Mouse (Mus musculus) neural tube, embryonic 13.5 days (tissue): ENCODE results near the gene Elovl6. TPM values are rescaled to one million over a fixed set of nuclear protein-coding genes. Genes with fewer than 3 reads are reported as not detected.
A peak's percentile ranks its signal among the peaks of the same experiment; 100 is the strongest.

Source experiments
- ATAC-seq: fragments of 200-750 bp; cut with Nextera tagmentation; 2 replicates; pipeline ENCODE4 v1.8.0; 2017; ENCODE audit warnings: low read depth, mild to moderate bottlenecking, moderate TSS enrichment, moderate library complexity
- H3K27ac ChIP-seq: fragments of 300-500 bp; sonication (generic); replicated peaks from 2 replicates; pipeline ENCODE4 v1.5.1; 2015; ENCODE audit warnings: moderate library complexity, mild to moderate bottlenecking, inconsistent platforms
- H3K27me3 ChIP-seq: fragments of 300-500 bp; sonication (generic); 2 replicates; pipeline ENCODE4 v1.6.1; 2015; ENCODE audit warnings: mild to moderate bottlenecking, inconsistent platforms
- H3K36me3 ChIP-seq: fragments of 300-500 bp; sonication (generic); 2 replicates; pipeline ENCODE4 v1.6.1; 2015; ENCODE audit warnings: mild to moderate bottlenecking, inconsistent platforms
- H3K4me1 ChIP-seq: fragments of 300-500 bp; sonication (generic); replicated peaks from 2 replicates; pipeline ENCODE4 v1.6.1; 2015; ENCODE audit warnings: inconsistent platforms
- H3K4me2 ChIP-seq: fragments of 300-500 bp; sonication (generic); 2 replicates; pipeline ENCODE4 v1.6.1; 2015; ENCODE audit warnings: inconsistent platforms, mild to moderate bottlenecking, moderate library complexity
- H3K4me3 ChIP-seq: fragments of 300-500 bp; sonication (generic); 2 replicates; pipeline ENCODE4 v1.5.1; 2015; ENCODE audit warnings: mild to moderate bottlenecking, inconsistent platforms
- H3K9ac ChIP-seq: fragments of 300-500 bp; sonication (generic); 2 replicates; pipeline ENCODE4 v1.6.1; 2015; ENCODE audit warnings: moderate library complexity, mild to moderate bottlenecking, inconsistent platforms
- H3K9me3 ChIP-seq: fragments of 300-500 bp; sonication (generic); 2 replicates; pipeline ENCODE4 v1.6.1; 2016; ENCODE audit warnings: inconsistent platforms
- WGBS: fragments of 180-500 bp; shearing (Covaris S2); methylation state at CpG from one replicate; pipeline ENCODE4 v1.1.7; 2015; 5-methylcytosine and 5-hydroxymethylcytosine counted together
- polyA plus RNA-seq: library from polyadenylated mRNA; unstranded; fragments of >200 nt; fragmentation: Nextera tagmentation; extraction: Ambion mirVana; gene quantifications from 2 replicates; pipeline ENCODE4 v1.2.1, GENCODE M21; 2015

Gene Elovl6
- polyA plus RNA-seq, 1 experiment from 2014 or later = 30.8 TPM

DNA sequence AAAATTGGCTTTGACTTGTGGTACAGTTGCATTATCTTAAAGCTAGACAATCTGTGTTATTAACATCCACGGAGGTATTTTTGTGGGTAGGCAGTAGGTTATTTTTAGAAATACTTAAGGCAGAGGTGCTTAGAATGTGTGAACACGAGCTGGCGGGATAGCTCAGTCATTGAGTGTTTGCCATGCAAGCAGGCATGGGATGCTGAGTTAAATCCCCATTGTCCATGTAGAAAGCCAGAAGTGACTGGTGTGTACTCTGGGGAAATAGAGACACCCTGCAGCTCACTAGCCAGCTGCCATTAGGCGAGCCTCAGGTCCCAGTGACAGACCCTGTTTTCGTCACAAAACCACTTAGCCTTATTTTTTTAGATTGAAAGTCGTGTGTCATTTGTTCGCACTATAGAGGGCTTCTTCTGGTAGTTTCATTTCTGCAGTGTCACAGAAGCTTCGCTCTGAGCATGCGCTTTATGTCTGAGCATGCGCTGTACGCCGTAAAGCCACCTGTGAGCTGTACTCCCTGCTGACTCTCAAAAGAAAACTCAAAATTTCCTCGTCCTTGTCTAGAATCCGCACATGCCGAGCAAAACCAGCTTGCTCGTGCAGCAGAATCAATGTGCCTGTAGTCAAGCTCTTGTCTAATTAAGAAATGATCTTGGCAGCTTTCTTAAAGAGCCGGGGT lies 58.5 kb downstream of the Elovl6 start:
- 82% methylated on average over 17 of the region's 17 CpGs for WGBS
- H3K27me3 ChIP-seq = no peaks in the 10 kb centered on the region
- ATAC-seq = no peak
- no peaks in the 10 kb centered on the region; the same call in 1 of the 2 replicates for H3K36me3 ChIP-seq
- H3K9ac ChIP-seq = no peak overlapping the region
- H3K9me3 ChIP-seq = no peaks in the 10 kb centered on the region
- no peak overlapping the region for H3K27ac ChIP-seq
- H3K4me1 ChIP-seq = no peaks in the 10 kb centered on the region
- H3K4me2 ChIP-seq = no peak overlapping the region
- H3K4me3 ChIP-seq = no peak overlapping the region

DNA sequence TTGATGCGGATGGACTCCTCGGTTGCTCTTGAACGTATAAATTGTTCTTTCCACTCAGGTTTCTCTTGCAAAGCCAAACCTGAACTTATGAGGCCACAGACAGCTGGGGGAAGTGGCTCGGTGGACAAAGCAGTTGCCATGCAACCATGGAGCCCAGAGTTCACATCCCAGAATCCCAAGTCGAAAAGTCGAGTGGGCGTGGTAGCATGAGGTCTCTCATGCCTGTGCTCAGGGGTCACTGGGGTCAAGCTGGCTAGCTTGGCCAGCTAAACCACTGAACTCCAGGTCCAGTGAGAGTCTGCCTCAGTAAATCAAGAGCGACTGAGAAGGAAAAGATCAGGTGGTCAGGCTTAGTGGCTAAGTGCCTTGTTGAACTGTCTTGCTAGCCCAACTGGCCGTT lies 59.1 kb downstream of the Elovl6 start:
- Histone ChIP-seq H3K27me3 (no peaks in the 10 kb centered on the region), H3K9ac (no peak overlapping the region), H3K27ac (no peak overlapping the region), H3K36me3 (no peaks in the 10 kb centered on the region; the same call in 1 of the 2 replicates), H3K4me3 (no peak overlapping the region), H3K4me2 (no peak overlapping the region), H3K4me1 (no peaks in the 10 kb centered on the region), H3K9me3 (no peaks in the 10 kb centered on the region)
- ATAC-seq = no peak
- WGBS = 80% methylated on average over 9 of the region's 9 CpGs

DNA sequence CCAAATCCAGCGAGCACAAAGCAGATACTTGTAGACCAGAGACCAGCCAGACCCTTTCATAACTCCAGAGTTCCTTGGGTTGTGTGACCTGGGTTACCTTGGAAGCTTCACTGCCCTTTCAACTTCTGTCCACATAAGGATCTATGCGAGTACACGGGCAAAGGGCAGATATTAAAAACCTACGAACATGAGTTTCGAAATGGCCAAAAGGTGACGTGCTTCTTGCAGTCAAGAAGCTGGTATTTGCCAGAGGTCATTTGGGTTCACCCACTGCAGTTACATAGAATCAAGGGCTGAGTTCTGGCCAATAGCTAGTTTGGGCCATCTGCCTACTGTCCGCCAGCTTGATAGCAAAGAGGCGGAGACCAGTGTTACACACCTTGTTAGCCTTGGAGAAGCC lies 59.6 kb downstream of the Elovl6 start:
- Histone ChIP-seq H3K4me3 (no peak overlapping the region), H3K27me3 (no peaks in the 10 kb centered on the region), H3K27ac (no peak overlapping the region), H3K9ac (no peak overlapping the region), H3K4me2 (no peak overlapping the region), H3K36me3 (no peaks in the 10 kb centered on the region), H3K4me1 (no peaks in the 10 kb centered on the region), H3K9me3 (no peaks in the 10 kb centered on the region)
- 93% methylated on average over 8 of the region's 8 CpGs for WGBS
- no peak for ATAC-seq

DNA sequence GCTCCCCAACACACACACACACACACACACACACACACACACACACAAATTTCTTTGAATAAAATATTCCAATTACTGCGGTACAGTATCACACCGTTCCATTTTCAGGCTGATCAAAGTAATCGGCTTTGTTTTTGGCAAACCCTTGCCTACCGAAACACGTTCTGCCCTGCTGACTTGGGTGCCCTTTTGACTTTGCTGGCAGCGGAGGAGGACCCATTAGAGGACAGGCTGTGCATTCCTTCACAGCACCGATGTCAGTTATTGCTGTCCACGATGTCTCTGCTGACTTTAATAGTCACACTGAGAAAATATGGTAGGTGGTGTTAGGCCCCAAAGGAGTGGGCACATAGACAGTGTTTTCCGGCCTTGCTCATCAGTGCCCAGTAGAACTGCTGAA lies 60.8 kb downstream of the Elovl6 start:
- no peaks in the 10 kb centered on the region for H3K36me3 ChIP-seq
- H3K4me2 ChIP-seq = no peak overlapping the region
- ATAC-seq = no peak
- no peaks in the 10 kb centered on the region for H3K27me3 ChIP-seq
- H3K9me3 ChIP-seq = no peaks in the 10 kb centered on the region
- 88% methylated on average over 9 of the region's 9 CpGs for WGBS
- H3K27ac ChIP-seq = no peak overlapping the region
- H3K9ac ChIP-seq = no peak overlapping the region
- no peak overlapping the region for H3K4me3 ChIP-seq
- H3K4me1 ChIP-seq = no peaks in the 10 kb centered on the region

- H3K4me1 ChIP-seq = no peaks in the 10 kb centered on the region
- H3K27ac ChIP-seq = no peak overlapping the region
- H3K9ac ChIP-seq = no peak overlapping the region
- no peaks in the 10 kb centered on the region for H3K9me3 ChIP-seq
- 93% methylated on average over 3 of the region's 3 CpGs for WGBS
- H3K36me3 ChIP-seq = no peaks in the 10 kb centered on the region
- no peak overlapping the region for H3K4me2 ChIP-seq
- no peak overlapping the region for H3K4me3 ChIP-seq
- no peak for ATAC-seq
- H3K27me3 ChIP-seq = no peaks in the 10 kb centered on the region
These were observed 61.6 kb downstream of the Elovl6 start for GRCm38 (mm10) chr3:129593735-129594134.

GRCm38 (mm10) chr3:129596098-129596497 lies 63.9 kb downstream of the Elovl6 start:
- no peak for ATAC-seq
- Histone ChIP-seq H3K9me3 (no peaks in the 10 kb centered on the region), H3K9ac (no peak overlapping the region), H3K4me3 (no peak overlapping the region), H3K4me2 (no peak overlapping the region), H3K4me1 (no peaks in the 10 kb centered on the region), H3K27me3 (no peaks in the 10 kb centered on the region), H3K27ac (no peak overlapping the region; the same call in 1 of the 2 replicates), H3K36me3 (no peaks in the 10 kb centered on the region)
- 97% methylated on average over 6 of the region's 6 CpGs for WGBS

- no peaks in the 10 kb centered on the region for H3K27me3 ChIP-seq
- H3K36me3 ChIP-seq = 0 out of 2 replicates have a peak, but pooled peaks cover under 1% of the 10 kb centered on the region
- 87% methylated on average over 9 of the region's 9 CpGs for WGBS
- H3K9me3 ChIP-seq = no peaks in the 10 kb centered on the region
- H3K4me2 ChIP-seq = no peak overlapping the region
- H3K4me1 ChIP-seq = peaks cover 11% of the 10 kb centered on the region
- no peak overlapping the region for H3K4me3 ChIP-seq
- no peak for ATAC-seq
- H3K9ac ChIP-seq = no peak overlapping the region
- no peak overlapping the region for H3K27ac ChIP-seq
These were observed 70.1 kb downstream of the Elovl6 start for GRCm38 (mm10) chr3:129602289-129602688.

DNA sequence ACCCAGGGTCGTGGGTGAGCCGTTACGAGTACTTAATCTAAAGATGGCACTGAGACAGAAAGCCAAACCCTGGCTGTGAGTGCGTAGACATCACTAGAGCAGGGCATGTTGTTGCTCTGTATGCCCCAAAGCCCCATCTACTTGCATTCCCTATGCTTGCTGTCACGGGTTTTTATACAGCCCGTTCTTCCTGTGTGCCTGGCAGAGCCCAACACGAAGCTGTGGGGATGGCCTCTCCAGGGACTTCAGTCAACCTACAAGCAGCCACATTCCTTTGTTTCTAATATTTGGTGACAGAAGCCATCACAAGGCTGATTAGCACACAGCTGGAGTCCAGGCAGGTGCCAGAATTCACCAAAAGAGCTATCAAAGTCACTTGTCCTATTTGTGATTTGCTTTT lies 73.3 kb downstream of the Elovl6 start:
- no peak overlapping the region for H3K4me3 ChIP-seq
- no peak overlapping the region for H3K4me2 ChIP-seq
- H3K4me1 ChIP-seq = peaks cover 11% of the 10 kb centered on the region
- H3K9me3 ChIP-seq = no peaks in the 10 kb centered on the region
- 61% methylated on average over 7 of the region's 7 CpGs for WGBS
- H3K27ac ChIP-seq = peak overlapping the region; percentile 4; the same call in 1 of the 2 replicates
- no peaks in the 10 kb centered on the region for H3K27me3 ChIP-seq
- ATAC-seq = peak; percentile 78
- H3K9ac ChIP-seq = no peak overlapping the region
- H3K36me3 ChIP-seq = peaks cover 15% of the 10 kb centered on the region

DNA sequence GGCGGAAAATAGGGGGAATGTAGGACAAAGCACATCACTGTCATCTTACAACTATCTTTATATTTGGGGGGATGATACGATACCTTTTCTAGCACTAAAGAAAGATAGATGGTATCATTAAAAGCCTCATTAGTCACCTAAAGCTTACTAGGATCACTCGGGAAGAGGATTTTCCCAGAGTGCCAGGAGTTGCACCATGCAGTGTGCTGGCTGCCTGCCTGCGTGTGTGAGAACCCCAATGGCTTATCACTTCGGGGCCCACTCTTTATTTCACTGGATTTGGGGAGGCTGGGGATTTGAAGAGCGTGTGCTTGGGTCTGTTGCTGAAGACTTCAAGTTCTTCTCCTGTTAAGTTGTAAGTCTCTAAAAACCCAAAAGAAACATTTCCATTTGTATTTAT lies 73.8 kb downstream of the Elovl6 start:
- Histone ChIP-seq H3K27ac (0 out of 2 replicates have a peak overlapping the region, but pooled peaks have one; percentile 4), H3K4me3 (no peak overlapping the region), H3K4me1 (peaks cover 11% of the 10 kb centered on the region), H3K9me3 (no peaks in the 10 kb centered on the region), H3K36me3 (peaks cover 19% of the 10 kb centered on the region), H3K27me3 (no peaks in the 10 kb centered on the region), H3K4me2 (no peak overlapping the region), H3K9ac (no peak overlapping the region)
- peak; percentile 63 for ATAC-seq
- 46% methylated on average over 6 of the region's 6 CpGs for WGBS

GRCm38 (mm10) chr3:129611626-129612025 lies 79.5 kb downstream of the Elovl6 start:
- H3K27ac ChIP-seq = no peak overlapping the region
- H3K4me1 ChIP-seq = peaks cover 12% of the 10 kb centered on the region
- H3K4me3 ChIP-seq = no peak overlapping the region
- no peak overlapping the region for H3K9ac ChIP-seq
- no peaks in the 10 kb centered on the region for H3K9me3 ChIP-seq
- peaks cover 21% of the 10 kb centered on the region for H3K36me3 ChIP-seq
- H3K27me3 ChIP-seq = no peaks in the 10 kb centered on the region
- ATAC-seq = no peak
- no peak overlapping the region for H3K4me2 ChIP-seq
- WGBS = 86% methylated on average over 8 of the region's 8 CpGs

DNA sequence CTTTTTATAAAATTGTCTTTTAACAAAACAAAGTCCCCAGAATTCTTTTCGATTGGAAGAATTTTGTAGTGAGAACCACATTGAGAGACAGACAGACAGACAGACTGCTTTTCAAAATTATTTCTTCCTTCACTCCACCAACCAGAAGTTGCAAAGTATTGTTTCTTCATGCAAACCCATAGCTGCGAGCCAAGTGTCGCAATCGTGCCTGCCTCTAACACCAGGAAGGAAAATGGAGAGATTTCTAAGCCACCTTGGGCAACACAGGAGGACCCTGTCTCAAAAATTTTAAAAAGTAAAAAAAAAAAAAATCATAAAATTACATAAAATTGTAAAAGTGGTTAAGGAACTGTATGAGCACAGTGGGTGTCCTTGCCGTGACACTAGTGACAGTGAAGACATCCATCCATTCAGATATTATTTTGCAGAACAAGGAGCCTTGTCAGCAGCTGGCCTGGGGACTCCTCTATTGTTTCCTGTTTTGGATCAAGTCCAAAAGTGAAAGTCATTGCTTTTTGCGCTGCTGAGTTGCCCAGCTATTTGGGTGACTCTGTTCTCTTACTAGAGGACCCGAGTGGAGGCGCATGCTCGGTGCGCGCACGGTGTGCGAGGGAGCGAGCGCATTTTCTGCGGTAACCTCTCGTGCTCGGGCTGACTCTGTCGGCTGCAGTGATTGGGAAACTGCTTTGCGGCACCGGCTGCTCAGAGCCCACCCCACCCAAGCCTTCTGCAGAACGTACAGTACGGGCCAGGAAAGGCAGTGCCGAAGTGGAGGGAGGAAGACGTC lies 80.3 kb downstream of the Elovl6 start:
- H3K27ac ChIP-seq = no peak overlapping the region
- no peak overlapping the region for H3K9ac ChIP-seq
- 83% methylated on average over 25 of the region's 25 CpGs for WGBS
- peaks cover 18% of the 10 kb centered on the region for H3K36me3 ChIP-seq
- peak; percentile 52 for ATAC-seq
- no peaks in the 10 kb centered on the region for H3K9me3 ChIP-seq
- H3K27me3 ChIP-seq = no peaks in the 10 kb centered on the region
- H3K4me2 ChIP-seq = 0 out of 2 replicates have a peak overlapping the region, but pooled peaks have one; percentile 2
- peaks cover 12% of the 10 kb centered on the region for H3K4me1 ChIP-seq
- H3K4me3 ChIP-seq = no peak overlapping the region

DNA sequence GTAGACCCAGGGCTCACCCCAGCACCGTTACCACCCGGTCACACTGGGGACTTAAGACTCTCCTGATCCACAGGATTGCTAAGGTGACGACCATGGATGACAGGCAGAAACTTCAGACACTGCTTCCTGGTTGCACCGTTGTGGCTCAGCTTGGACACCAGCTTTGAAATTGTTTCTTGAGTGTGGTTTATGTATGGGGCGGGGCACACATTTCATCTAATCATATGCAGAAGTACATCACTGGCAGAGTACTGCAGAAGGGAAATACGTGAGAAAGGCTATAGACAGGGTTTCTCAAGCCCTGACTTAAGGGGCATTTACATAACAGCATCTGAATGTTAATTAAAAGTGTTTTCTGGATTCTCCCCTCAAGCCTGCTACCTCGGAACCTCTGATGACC lies 81.6 kb downstream of the Elovl6 start:
- Histone ChIP-seq H3K9me3 (no peaks in the 10 kb centered on the region), H3K36me3 (peaks cover 12% of the 10 kb centered on the region), H3K27ac (no peak overlapping the region), H3K4me1 (peaks cover 12% of the 10 kb centered on the region), H3K27me3 (no peaks in the 10 kb centered on the region), H3K9ac (no peak overlapping the region), H3K4me3 (no peak overlapping the region), H3K4me2 (no peak overlapping the region)
- WGBS = 89% methylated on average over 7 of the region's 7 CpGs
- ATAC-seq = no peak
